Mouse (Mus musculus): ENCODE measurements around the gene Lman2l. TPM values are rescaled to one million over a fixed set of nuclear protein-coding genes. Genes with fewer than 3 reads are reported as not detected.
A peak's percentile ranks its signal among the peaks of the same experiment; 100 is the strongest.

The Lman2l gene
- total RNA-seq, 2 experiments from 2014 or later: 77.4 to 78.5 TPM

- no peak for DNase-seq
These were observed 13.1 kb upstream of the Lman2l start for GRCm38 (mm10) chr1:36458169-36458568.

- no peak for DNase-seq
These were observed 12.4 kb upstream of the Lman2l start for GRCm38 (mm10) chr1:36457388-36458014.

- DNase-seq: no peak
These were observed 9.2 kb upstream of the Lman2l start for GRCm38 (mm10) chr1:36454055-36454815.

GRCm38 (mm10) chr1:36446841-36447240, 1.8 kb upstream of the Lman2l start:
- no peak for DNase-seq

GRCm38 (mm10) chr1:36446106-36446824, 1.2 kb upstream of the Lman2l start:
- DNase-seq: no peak

GRCm38 (mm10) chr1:36445508-36445907, 437 bp upstream of the Lman2l start:
- no peak for DNase-seq

GRCm38 (mm10) chr1:36441101-36441500, 4.0 kb downstream of the Lman2l start:
- DNase-seq: peak; percentile 60 to 64

- DNase-seq: no peak
These were observed 7.8 kb downstream of the Lman2l start for GRCm38 (mm10) chr1:36437223-36437622.

GRCm38 (mm10) chr1:36436515-36436914, 8.6 kb downstream of the Lman2l start:
- no peak for DNase-seq

GRCm38 (mm10) chr1:36435071-36435470, 10.0 kb downstream of the Lman2l start:
- DNase-seq: no peak

GRCm38 (mm10) chr1:36433616-36434015, 11.5 kb downstream of the Lman2l start:
- DNase-seq: no peak

GRCm38 (mm10) chr1:36432999-36433398, 12.1 kb downstream of the Lman2l start:
- no peak for DNase-seq

- no peak for DNase-seq
These were observed 15.6 kb downstream of the Lman2l start for GRCm38 (mm10) chr1:36429511-36429910.

- DNase-seq: no peak
These were observed 40.5 kb downstream of the Lman2l start for GRCm38 (mm10) chr1:36404531-36404930.

- no peak for DNase-seq
These were observed 43.6 kb downstream of the Lman2l start for GRCm38 (mm10) chr1:36401509-36401908.

GRCm38 (mm10) chr1:36397041-36397440, 48.0 kb downstream of the Lman2l start:
- no peak for DNase-seq

GRCm38 (mm10) chr1:36379582-36379981, 65.5 kb downstream of the Lman2l start:
- no peak for DNase-seq

- no peak for DNase-seq
These were observed 66.2 kb downstream of the Lman2l start for GRCm38 (mm10) chr1:36378880-36379279.

GRCm38 (mm10) chr1:36371934-36372845, 72.9 kb downstream of the Lman2l start, which contains the start of gene Fer1l5:
Gene Fer1l5, plus strand, starts transcription at chr1:36372291.
- DNase-seq: no peak

- DNase-seq: no peak
These were observed 74.2 kb downstream of the Lman2l start for GRCm38 (mm10) chr1:36370918-36371317.
